Mouse (Mus musculus): ENCODE results near the gene Dyrk1b. TPM values are rescaled to one million over a fixed set of nuclear protein-coding genes. Genes with fewer than 3 reads are reported as not detected.

Gene Dyrk1b
- total RNA-seq, 1 experiment, result 3.9 TPM

DNA sequence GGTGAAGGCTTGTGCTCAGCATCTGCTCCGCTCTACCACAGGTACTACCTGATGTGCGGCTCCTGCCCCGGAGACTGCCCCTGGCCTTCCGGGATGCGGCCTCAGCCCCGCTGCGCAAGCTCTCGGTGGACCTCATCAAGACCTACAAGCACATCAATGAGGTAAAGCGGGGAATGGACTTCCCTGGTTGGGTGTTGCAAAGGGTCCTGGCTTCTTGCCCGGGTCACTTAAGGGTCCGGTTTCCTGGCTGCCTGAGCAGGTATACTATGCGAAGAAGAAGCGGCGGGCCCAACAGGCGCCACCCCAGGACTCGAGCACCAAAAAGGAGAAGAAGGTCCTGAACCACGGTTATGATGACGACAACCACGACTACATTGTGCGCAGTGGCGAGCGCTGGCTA, 3.1 kb downstream of the Dyrk1b start:
- peaks cover 2 to 15% of the 10 kb centered on the region in 2 experiments; a peak in 2 of 4 replicates for H3K4me1 ChIP-seq (ENCODE audit: control insufficient read depth in 2 of 2, insufficient read depth in 2 of 2, low read length in 2 of 2, poor library complexity in 1 of 2)
- no peak for TF ChIP-seq HCFC1 (IDR thresholded peaks at IDR 0.05; ENCODE audit: borderline replicate concordance, insufficient read depth, low read length)
- H3K9me3 ChIP-seq (ENCODE audit: control insufficient read depth, insufficient read depth, low read depth, low read length), result no peaks in the 10 kb centered on the region
- in situ Hi-C loops (cut with MboI; ENCODE audit: low sequenced_read_pairs in 2 of 2, unreplicated experiment in 2 of 2), result no loop called here
- H3K9ac ChIP-seq (ENCODE audit: insufficient read depth, low read depth, low read length, poor library complexity, severe bottlenecking), result no peak overlapping the region
- DNase-seq (ENCODE audit: low read depth, low spot score), result no peak
- H3K36me3 ChIP-seq (ENCODE audit: control insufficient read depth, insufficient read depth, low read length, poor library complexity, severe bottlenecking), result peaks cover 70% of the 10 kb centered on the region
- H3K4me3 ChIP-seq (ENCODE audit: insufficient read depth in 1 of 2, low read depth in 1 of 2, low read length in 2 of 2, poor library complexity in 1 of 2, severe bottlenecking in 1 of 2), result no peak overlapping the region
- H3K27ac ChIP-seq (ENCODE audit: insufficient read depth, low read depth, low read length, poor library complexity, severe bottlenecking), result no peak overlapping the region

DNA sequence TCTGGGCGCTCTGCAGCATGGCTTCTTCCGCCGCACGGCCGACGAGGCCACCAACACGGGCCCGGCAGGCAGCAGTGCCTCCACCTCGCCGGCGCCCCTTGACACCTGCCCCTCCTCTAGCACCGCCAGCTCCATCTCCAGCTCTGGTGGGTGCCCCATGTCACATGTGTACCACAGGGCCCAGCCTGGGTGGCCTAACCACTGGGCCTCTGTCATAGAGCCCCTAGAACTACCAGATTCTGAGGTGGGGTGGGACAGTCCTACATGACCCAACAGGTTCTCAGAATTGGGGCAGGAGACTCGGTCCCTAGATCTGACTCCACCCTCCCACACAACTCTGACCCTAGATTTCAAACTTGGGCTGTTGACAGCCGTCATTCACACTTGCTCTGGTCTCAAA, 6.6 kb downstream of the Dyrk1b start:
- DNase-seq (ENCODE audit: low read depth, low spot score), result no peak
- TF ChIP-seq MAFK (IDR thresholded peaks at IDR 0.05; ENCODE audit: insufficient read depth, low read depth, low read length) (no peak), ZNF384 (IDR thresholded peaks at IDR 0.05; ENCODE audit: low read depth, low read length) (no peak), CHD2 (IDR thresholded peaks at IDR 0.05; ENCODE audit: low read depth, low read length) (no peak), HCFC1 (IDR thresholded peaks at IDR 0.05; ENCODE audit: borderline replicate concordance, insufficient read depth, low read length) (no peak), ZC3H11A (IDR thresholded peaks at IDR 0.05; ENCODE audit: borderline replicate concordance, low read depth, low read length) (no peak)
- Histone ChIP-seq H3K9me3 (ENCODE audit: control insufficient read depth, insufficient read depth, low read depth, low read length) (no peaks in the 10 kb centered on the region), H3K4me3 (ENCODE audit: insufficient read depth in 1 of 2, low read depth in 1 of 2, low read length in 2 of 2, poor library complexity in 1 of 2, severe bottlenecking in 1 of 2) (peak overlapping the region in 1 of 2 experiments; percentile 60; a peak in 3 of 4 replicates), H3K27ac (ENCODE audit: insufficient read depth, low read depth, low read length, poor library complexity, severe bottlenecking) (no peak overlapping the region), H3K4me1 (ENCODE audit: control insufficient read depth in 2 of 2, insufficient read depth in 2 of 2, low read length in 2 of 2, poor library complexity in 1 of 2) (peaks cover 0 to 11% of the 10 kb centered on the region in 2 experiments; a peak in 1 of 4 replicates), H3K36me3 (ENCODE audit: control insufficient read depth, insufficient read depth, low read length, poor library complexity, severe bottlenecking) (peaks cover 75% of the 10 kb centered on the region), H3K9ac (ENCODE audit: insufficient read depth, low read depth, low read length, poor library complexity, severe bottlenecking) (peak overlapping the region; percentile 14; the same call in 1 of the 2 replicates)
- in situ Hi-C loops (cut with MboI; ENCODE audit: low sequenced_read_pairs in 2 of 2, unreplicated experiment in 2 of 2), result no loop called here

GRCm38 (mm10) chr7:28186631-28187030, 7.4 kb downstream of the Dyrk1b start:
- no peak overlapping the region for H3K4me3 ChIP-seq (ENCODE audit: insufficient read depth in 1 of 2, low read depth in 1 of 2, low read length in 2 of 2, poor library complexity in 1 of 2, severe bottlenecking in 1 of 2)
- TF ChIP-seq ZNF384 (IDR thresholded peaks at IDR 0.05; ENCODE audit: low read depth, low read length) (no peak), CHD2 (IDR thresholded peaks at IDR 0.05; ENCODE audit: low read depth, low read length) (no peak), MAFK (IDR thresholded peaks at IDR 0.05; ENCODE audit: insufficient read depth, low read depth, low read length) (no peak), HCFC1 (IDR thresholded peaks at IDR 0.05; ENCODE audit: borderline replicate concordance, insufficient read depth, low read length) (no peak), ZC3H11A (IDR thresholded peaks at IDR 0.05; ENCODE audit: borderline replicate concordance, low read depth, low read length) (no peak)
- H3K36me3 ChIP-seq (ENCODE audit: control insufficient read depth, insufficient read depth, low read length, poor library complexity, severe bottlenecking), result peaks cover 72% of the 10 kb centered on the region
- H3K9me3 ChIP-seq (ENCODE audit: control insufficient read depth, insufficient read depth, low read depth, low read length), result no peaks in the 10 kb centered on the region
- in situ Hi-C loops (cut with MboI; ENCODE audit: low sequenced_read_pairs in 2 of 2, unreplicated experiment in 2 of 2), result no loop called here
- H3K4me1 ChIP-seq (ENCODE audit: control insufficient read depth in 2 of 2, insufficient read depth in 2 of 2, low read length in 2 of 2, poor library complexity in 1 of 2), result peaks cover 0 to 11% of the 10 kb centered on the region in 2 experiments; a peak in 1 of 4 replicates
- H3K27ac ChIP-seq (ENCODE audit: insufficient read depth, low read depth, low read length, poor library complexity, severe bottlenecking), result no peak overlapping the region
- no peak for DNase-seq (ENCODE audit: low read depth, low spot score)
- H3K9ac ChIP-seq (ENCODE audit: insufficient read depth, low read depth, low read length, poor library complexity, severe bottlenecking), result no peak overlapping the region

- peaks cover 2 to 5% of the 10 kb centered on the region in 2 experiments; a peak in 2 of 4 replicates for H3K4me1 ChIP-seq (ENCODE audit: control insufficient read depth in 2 of 2, insufficient read depth in 2 of 2, low read length in 2 of 2, poor library complexity in 1 of 2)
- H3K27ac ChIP-seq (ENCODE audit: insufficient read depth, low read depth, low read length, poor library complexity, severe bottlenecking), result no peak overlapping the region
- in situ Hi-C loops (cut with MboI; ENCODE audit: low sequenced_read_pairs in 2 of 2, unreplicated experiment in 2 of 2), result no loop called here
- no peak overlapping the region for H3K9ac ChIP-seq (ENCODE audit: insufficient read depth, low read depth, low read length, poor library complexity, severe bottlenecking)
- TF ChIP-seq ZC3H11A (IDR thresholded peaks at IDR 0.05; ENCODE audit: borderline replicate concordance, low read depth, low read length), result no peak
- TF ChIP-seq MAFK (IDR thresholded peaks at IDR 0.05; ENCODE audit: insufficient read depth, low read depth, low read length), result no peak
- TF ChIP-seq ZNF384 (IDR thresholded peaks at IDR 0.05; ENCODE audit: low read depth, low read length), result no peak
- no peak for TF ChIP-seq CHD2 (IDR thresholded peaks at IDR 0.05; ENCODE audit: low read depth, low read length)
- TF ChIP-seq HCFC1 (IDR thresholded peaks at IDR 0.05; ENCODE audit: borderline replicate concordance, insufficient read depth, low read length), result no peak
- no peaks in the 10 kb centered on the region for H3K9me3 ChIP-seq (ENCODE audit: control insufficient read depth, insufficient read depth, low read depth, low read length)
- no peak for DNase-seq (ENCODE audit: low read depth, low spot score)
- peaks cover 48% of the 10 kb centered on the region for H3K36me3 ChIP-seq (ENCODE audit: control insufficient read depth, insufficient read depth, low read length, poor library complexity, severe bottlenecking)
- H3K4me3 ChIP-seq (ENCODE audit: insufficient read depth in 1 of 2, low read depth in 1 of 2, low read length in 2 of 2, poor library complexity in 1 of 2, severe bottlenecking in 1 of 2), result no peak overlapping the region
Observed at GRCm38 (mm10) chr7:28191489-28191888, 12.2 kb downstream of the Dyrk1b start.

- H3K36me3 ChIP-seq (ENCODE audit: control insufficient read depth, insufficient read depth, low read length, poor library complexity, severe bottlenecking), result peaks cover 44% of the 10 kb centered on the region
- no peak overlapping the region for H3K9ac ChIP-seq (ENCODE audit: insufficient read depth, low read depth, low read length, poor library complexity, severe bottlenecking)
- in situ Hi-C loops (cut with MboI; ENCODE audit: low sequenced_read_pairs in 2 of 2, unreplicated experiment in 2 of 2), result no loop called here
- no peak for DNase-seq (ENCODE audit: low read depth, low spot score)
- TF ChIP-seq ZC3H11A (IDR thresholded peaks at IDR 0.05; ENCODE audit: borderline replicate concordance, low read depth, low read length) (no peak), HCFC1 (IDR thresholded peaks at IDR 0.05; ENCODE audit: borderline replicate concordance, insufficient read depth, low read length) (no peak), CHD2 (IDR thresholded peaks at IDR 0.05; ENCODE audit: low read depth, low read length) (no peak), MAFK (IDR thresholded peaks at IDR 0.05; ENCODE audit: insufficient read depth, low read depth, low read length) (no peak), ZNF384 (IDR thresholded peaks at IDR 0.05; ENCODE audit: low read depth, low read length) (no peak)
- H3K9me3 ChIP-seq (ENCODE audit: control insufficient read depth, insufficient read depth, low read depth, low read length), result no peaks in the 10 kb centered on the region
- H3K4me3 ChIP-seq (ENCODE audit: insufficient read depth in 1 of 2, low read depth in 1 of 2, low read length in 2 of 2, poor library complexity in 1 of 2, severe bottlenecking in 1 of 2), result no peak overlapping the region
- H3K4me1 ChIP-seq (ENCODE audit: control insufficient read depth in 2 of 2, insufficient read depth in 2 of 2, low read length in 2 of 2, poor library complexity in 1 of 2), result peaks cover 2 to 6% of the 10 kb centered on the region in 2 experiments; a peak in 2 of 4 replicates
- no peak overlapping the region for H3K27ac ChIP-seq (ENCODE audit: insufficient read depth, low read depth, low read length, poor library complexity, severe bottlenecking)
Observed at GRCm38 (mm10) chr7:28191903-28192302, 12.6 kb downstream of the Dyrk1b start.

Data from ES-E14 (cell line).